Mouse (Mus musculus): Measurements from ENCODE around the gene Aox3. TPM values are rescaled to one million over a fixed set of nuclear protein-coding genes. Genes with fewer than 3 reads are reported as not detected.

Gene Aox3
- polyA plus RNA-seq, 1 experiment = 0.43 TPM

GRCm38 (mm10) chr1:58238440-58238839, 125.5 kb downstream of the Aox3 start:
- H3K4me1 ChIP-seq (replicated peaks; ENCODE audit: control insufficient read depth, insufficient read depth, low read length) = no peaks in the 10 kb centered on the region; the same call in 1 of the 2 replicates
- TF ChIP-seq CTCF (IDR thresholded peaks at IDR 0.05; ENCODE audit: borderline replicate concordance, control insufficient read depth, extremely low read depth, insufficient read depth, low read length, poor library complexity) (no peak), POLR2A (IDR thresholded peaks at IDR 0.05; ENCODE audit: control insufficient read depth, extremely low read depth, insufficient read depth, low read length, poor library complexity) (no peak)
- no peak for DNase-seq
- H3K4me3 ChIP-seq (ENCODE audit: control insufficient read depth, insufficient read depth, low read length) = no peak overlapping the region
- no peaks in the 10 kb centered on the region for H3K36me3 ChIP-seq (ENCODE audit: control insufficient read depth, insufficient read depth, low read length)
- no peaks in the 10 kb centered on the region for H3K27me3 ChIP-seq (ENCODE audit: control insufficient read depth, insufficient read depth, low read length)
- 97% methylated on average over 5 of the region's 5 CpGs for WGBS
- H3K27ac ChIP-seq (ENCODE audit: control insufficient read depth, insufficient read depth, low read length) = no peak overlapping the region

DNA sequence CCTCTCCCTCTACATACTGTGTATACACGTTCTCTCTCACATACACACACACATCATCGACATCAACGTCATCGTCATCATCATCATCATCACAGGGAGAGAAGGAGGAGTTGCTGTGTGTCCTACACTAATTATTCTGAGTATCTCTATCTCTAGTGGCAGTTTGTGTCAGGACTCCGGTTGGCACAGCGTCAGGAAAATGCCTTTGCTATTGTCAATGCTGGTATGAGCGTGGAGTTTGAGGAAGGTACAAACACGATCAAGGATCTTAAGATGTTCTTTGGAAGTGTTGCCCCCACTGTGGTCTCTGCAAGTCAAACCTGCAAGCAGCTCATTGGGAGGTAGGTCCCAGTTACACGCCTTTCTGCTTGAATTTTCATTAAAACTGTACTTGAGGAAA, 126.0 kb downstream of the Aox3 start:
- no peaks in the 10 kb centered on the region; the same call in 1 of the 2 replicates for H3K4me1 ChIP-seq (replicated peaks; ENCODE audit: control insufficient read depth, insufficient read depth, low read length)
- WGBS = 96% methylated on average over 9 of the region's 9 CpGs
- no peaks in the 10 kb centered on the region for H3K36me3 ChIP-seq (ENCODE audit: control insufficient read depth, insufficient read depth, low read length)
- no peaks in the 10 kb centered on the region for H3K27me3 ChIP-seq (ENCODE audit: control insufficient read depth, insufficient read depth, low read length)
- no peak for DNase-seq
- TF ChIP-seq CTCF (IDR thresholded peaks at IDR 0.05; ENCODE audit: borderline replicate concordance, control insufficient read depth, extremely low read depth, insufficient read depth, low read length, poor library complexity) (no peak), POLR2A (IDR thresholded peaks at IDR 0.05; ENCODE audit: control insufficient read depth, extremely low read depth, insufficient read depth, low read length, poor library complexity) (no peak)
- no peak overlapping the region for H3K27ac ChIP-seq (ENCODE audit: control insufficient read depth, insufficient read depth, low read length)
- H3K4me3 ChIP-seq (ENCODE audit: control insufficient read depth, insufficient read depth, low read length) = no peak overlapping the region

- Histone ChIP-seq H3K27ac (ENCODE audit: control insufficient read depth, insufficient read depth, low read length) (no peak overlapping the region), H3K4me1 (replicated peaks; ENCODE audit: control insufficient read depth, insufficient read depth, low read length) (no peaks in the 10 kb centered on the region; the same call in 1 of the 2 replicates), H3K27me3 (ENCODE audit: control insufficient read depth, insufficient read depth, low read length) (no peaks in the 10 kb centered on the region), H3K4me3 (ENCODE audit: control insufficient read depth, insufficient read depth, low read length) (no peak overlapping the region), H3K36me3 (ENCODE audit: control insufficient read depth, insufficient read depth, low read length) (no peaks in the 10 kb centered on the region)
- TF ChIP-seq POLR2A (IDR thresholded peaks at IDR 0.05; ENCODE audit: control insufficient read depth, extremely low read depth, insufficient read depth, low read length, poor library complexity) (no peak), CTCF (IDR thresholded peaks at IDR 0.05; ENCODE audit: borderline replicate concordance, control insufficient read depth, extremely low read depth, insufficient read depth, low read length, poor library complexity) (no peak)
- 72% methylated on average over 6 of the region's 6 CpGs for WGBS
- DNase-seq = no peak
Observed at GRCm38 (mm10) chr1:58240347-58240746, 127.4 kb downstream of the Aox3 start.

GRCm38 (mm10) chr1:58244487-58244886, 131.6 kb downstream of the Aox3 start:
- Histone ChIP-seq H3K4me3 (ENCODE audit: control insufficient read depth, insufficient read depth, low read length) (no peak overlapping the region), H3K27ac (ENCODE audit: control insufficient read depth, insufficient read depth, low read length) (no peak overlapping the region), H3K4me1 (replicated peaks; ENCODE audit: control insufficient read depth, insufficient read depth, low read length) (no peaks in the 10 kb centered on the region), H3K36me3 (ENCODE audit: control insufficient read depth, insufficient read depth, low read length) (no peaks in the 10 kb centered on the region), H3K27me3 (ENCODE audit: control insufficient read depth, insufficient read depth, low read length) (no peaks in the 10 kb centered on the region)
- WGBS = 20% methylated on average over 3 of the region's 3 CpGs
- no peak for DNase-seq
- TF ChIP-seq CTCF (IDR thresholded peaks at IDR 0.05; ENCODE audit: borderline replicate concordance, control insufficient read depth, extremely low read depth, insufficient read depth, low read length, poor library complexity) (no peak), POLR2A (IDR thresholded peaks at IDR 0.05; ENCODE audit: control insufficient read depth, extremely low read depth, insufficient read depth, low read length, poor library complexity) (no peak)

DNA sequence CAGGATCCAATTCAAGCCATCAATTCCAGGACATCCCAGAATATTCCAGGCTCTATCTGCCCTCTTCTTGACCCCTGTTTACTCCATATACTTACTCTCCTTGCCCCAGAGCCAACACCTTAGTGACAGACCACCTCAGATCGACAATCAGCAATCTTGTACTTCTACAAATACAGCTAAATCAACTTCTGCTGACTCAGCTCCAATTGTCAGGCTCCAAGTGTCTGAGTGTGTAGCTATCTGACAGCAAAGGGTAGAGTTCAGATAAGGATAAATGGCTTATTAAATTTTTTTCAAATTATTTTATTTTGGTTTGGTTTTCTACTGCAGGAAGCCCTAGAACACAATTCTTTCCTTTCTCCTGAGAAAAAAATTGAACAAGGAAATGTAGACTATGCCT, 135.6 kb downstream of the Aox3 start:
- TF ChIP-seq POLR2A (IDR thresholded peaks at IDR 0.05; ENCODE audit: control insufficient read depth, extremely low read depth, insufficient read depth, low read length, poor library complexity) = no peak
- no peak overlapping the region for H3K27ac ChIP-seq (ENCODE audit: control insufficient read depth, insufficient read depth, low read length)
- H3K27me3 ChIP-seq (ENCODE audit: control insufficient read depth, insufficient read depth, low read length) = no peaks in the 10 kb centered on the region
- H3K4me3 ChIP-seq (ENCODE audit: control insufficient read depth, insufficient read depth, low read length) = no peak overlapping the region
- WGBS = 73% methylated on average over 1 of the region's 1 CpGs
- no peaks in the 10 kb centered on the region for H3K36me3 ChIP-seq (ENCODE audit: control insufficient read depth, insufficient read depth, low read length)
- DNase-seq = no peak
- H3K4me1 ChIP-seq (replicated peaks; ENCODE audit: control insufficient read depth, insufficient read depth, low read length) = no peaks in the 10 kb centered on the region

Other genes starting within 250 kb of the Aox3 start
- 3.6 and 4.9 TPM in 2 replicates for gene Sgo2a, start 117.2 kb upstream of the Aox3 start, polyA plus RNA-seq (2012; rRNA removed)
- gene Kctd18, start 94.2 kb upstream of the Aox3 start, polyA plus RNA-seq (2012; rRNA removed) = 17.7 and 18.1 TPM in 2 replicates
- gene Aox1, start 83.2 kb upstream of the Aox3 start, polyA plus RNA-seq (2012; rRNA removed) = 2.1 and 2.4 TPM in 2 replicates
- 0.18 and 0.43 TPM in 2 replicates for gene Aox4, start 97.3 kb downstream of the Aox3 start, polyA plus RNA-seq (2012; rRNA removed)
- 0.46 and 0.50 TPM in 2 replicates for gene Aox2, start 165.2 kb downstream of the Aox3 start, polyA plus RNA-seq (2012; rRNA removed)

Measured in thymus, adult 2 months (tissue).